Mouse (Mus musculus) megakaryocyte-erythroid progenitor cell, adult 5-6 weeks (primary cell): Measurements from ENCODE around the gene St6galnac1. TPM values are rescaled to one million over a fixed set of nuclear protein-coding genes. Genes with fewer than 3 reads are reported as not detected.
"Not testable (repeated sequence)": the region's sequence is repeated elsewhere in the genome, so short reads cannot be mapped to it uniquely, and the experiment has no call there.

Experiments used
- ATAC-seq: replicated peaks from 2 replicates; pipeline ENCODE4 v1.8.0; 2016; ENCODE audit warnings: mild to moderate bottlenecking, inconsistent platforms; ENCODE audit not compliant: severe bottlenecking, poor library complexity, low FRiP score, low TSS enrichment
- total RNA-seq, 2 experiments: library from RNA; stranded (forward) in 1 of 2; stranded (reverse) in 1 of 2; fragments of 200-1000, 215-1000 nt in 1 of 2; fragments of >200 nt in 1 of 2; fragmentation: Nextera tagmentation in 1 of 2; gene quantifications; 2 replicates each; pipeline ENCODE4 v1.2.3; 2014 to 2017

Gene St6galnac1
- total RNA-seq, 2 experiments from 2014 or later: not detected

DNA sequence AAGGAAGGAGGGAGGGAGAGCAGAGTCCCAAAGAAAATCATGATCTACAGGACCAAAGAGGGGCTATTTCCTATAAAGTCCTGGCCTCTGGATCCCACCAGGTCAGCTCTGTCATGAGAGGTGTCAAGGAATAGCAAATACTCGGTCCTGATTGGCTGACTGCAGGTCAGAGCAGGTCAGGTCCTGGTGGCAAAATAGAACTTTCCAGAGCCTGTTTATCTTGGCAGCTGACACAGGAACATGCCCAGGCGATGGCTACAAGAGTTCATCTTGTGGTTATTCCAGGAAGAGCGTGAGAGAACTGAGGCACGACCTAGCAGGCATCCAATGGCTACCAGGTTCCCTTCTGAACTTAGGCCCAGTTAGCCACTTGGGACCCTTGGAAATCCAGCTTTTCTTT, 42.8 kb downstream of the St6galnac1 start:
- no peak for ATAC-seq

DNA sequence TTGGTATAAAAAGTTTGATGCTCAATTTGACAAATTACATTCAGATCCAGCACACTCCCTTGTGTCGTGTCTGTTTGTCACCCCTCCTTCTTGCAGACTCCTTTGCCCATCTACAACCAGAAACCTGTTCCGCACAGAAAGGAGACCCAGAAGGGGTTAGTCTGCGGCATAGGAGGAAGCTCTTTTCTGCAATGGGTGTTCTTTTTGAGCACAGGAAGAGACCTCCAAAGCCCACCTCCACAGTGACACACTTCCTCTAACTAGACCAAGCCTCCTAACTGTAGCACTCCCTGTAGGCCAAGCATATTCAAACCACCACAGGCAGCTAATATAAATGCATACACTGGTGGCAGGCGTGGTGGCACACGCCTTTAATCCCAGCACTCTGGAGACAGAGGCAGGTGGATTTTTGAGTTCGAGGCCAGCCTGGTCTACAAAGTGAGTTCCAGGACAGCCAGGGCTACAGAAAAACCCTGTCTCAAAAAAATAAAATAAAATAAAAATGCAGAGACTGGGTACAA, 44.2 kb downstream of the St6galnac1 start:
- not testable (repeated sequence) for ATAC-seq

DNA sequence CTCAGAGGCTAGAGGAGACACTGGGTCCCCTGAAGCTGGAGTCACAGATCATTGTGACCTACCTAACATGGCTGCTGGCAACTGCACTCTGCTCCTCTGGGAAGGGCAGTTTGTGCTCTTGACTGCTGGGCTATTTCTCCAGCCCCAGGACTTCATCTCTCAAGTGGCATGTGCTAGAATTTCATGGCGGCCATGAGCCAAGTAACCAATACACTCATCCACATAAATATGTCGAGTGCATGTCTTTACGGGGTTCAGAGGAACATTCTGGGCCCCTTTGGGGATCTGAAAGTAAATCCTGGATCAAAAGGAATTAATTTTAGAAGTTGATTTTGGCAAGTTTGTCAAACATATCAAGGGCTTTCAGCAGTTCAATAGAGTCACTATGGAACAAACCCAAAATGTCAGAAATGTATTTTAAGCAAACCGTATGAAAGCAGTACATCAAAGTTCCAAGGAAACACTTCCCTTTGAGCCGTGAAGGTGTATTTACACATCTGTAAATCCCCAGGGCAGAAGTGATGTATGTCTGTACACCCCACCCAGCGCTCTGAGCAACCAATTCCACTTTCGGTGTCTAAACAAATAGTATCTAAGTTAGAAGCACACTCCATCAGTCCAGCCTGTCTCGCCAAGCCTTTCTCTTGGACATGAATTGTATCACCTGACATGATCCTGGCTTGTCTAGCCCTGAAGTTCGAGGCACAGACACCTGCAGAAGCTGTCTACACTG, 45.9 kb downstream of the St6galnac1 start:
- no peak for ATAC-seq

DNA sequence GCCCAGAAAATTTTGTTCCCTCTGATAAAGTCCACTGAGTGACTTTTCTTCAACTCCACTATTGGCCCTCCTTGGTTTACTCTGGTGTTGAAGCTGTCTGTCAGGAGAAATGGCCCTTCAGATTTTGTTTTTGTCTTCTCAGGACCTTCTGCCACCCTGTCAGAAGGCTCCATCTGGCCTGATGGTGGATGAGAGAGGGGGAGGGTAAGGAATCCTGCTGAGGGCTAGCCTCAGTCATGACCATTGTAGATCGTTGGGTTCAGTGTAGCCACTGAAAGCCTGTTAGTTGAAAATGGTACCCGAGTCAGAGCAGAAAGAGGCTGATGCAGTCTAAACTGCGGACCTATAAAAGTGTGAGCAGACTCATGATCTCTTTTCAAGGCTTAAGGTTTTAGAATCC, 49.2 kb downstream of the St6galnac1 start:
- no peak for ATAC-seq

DNA sequence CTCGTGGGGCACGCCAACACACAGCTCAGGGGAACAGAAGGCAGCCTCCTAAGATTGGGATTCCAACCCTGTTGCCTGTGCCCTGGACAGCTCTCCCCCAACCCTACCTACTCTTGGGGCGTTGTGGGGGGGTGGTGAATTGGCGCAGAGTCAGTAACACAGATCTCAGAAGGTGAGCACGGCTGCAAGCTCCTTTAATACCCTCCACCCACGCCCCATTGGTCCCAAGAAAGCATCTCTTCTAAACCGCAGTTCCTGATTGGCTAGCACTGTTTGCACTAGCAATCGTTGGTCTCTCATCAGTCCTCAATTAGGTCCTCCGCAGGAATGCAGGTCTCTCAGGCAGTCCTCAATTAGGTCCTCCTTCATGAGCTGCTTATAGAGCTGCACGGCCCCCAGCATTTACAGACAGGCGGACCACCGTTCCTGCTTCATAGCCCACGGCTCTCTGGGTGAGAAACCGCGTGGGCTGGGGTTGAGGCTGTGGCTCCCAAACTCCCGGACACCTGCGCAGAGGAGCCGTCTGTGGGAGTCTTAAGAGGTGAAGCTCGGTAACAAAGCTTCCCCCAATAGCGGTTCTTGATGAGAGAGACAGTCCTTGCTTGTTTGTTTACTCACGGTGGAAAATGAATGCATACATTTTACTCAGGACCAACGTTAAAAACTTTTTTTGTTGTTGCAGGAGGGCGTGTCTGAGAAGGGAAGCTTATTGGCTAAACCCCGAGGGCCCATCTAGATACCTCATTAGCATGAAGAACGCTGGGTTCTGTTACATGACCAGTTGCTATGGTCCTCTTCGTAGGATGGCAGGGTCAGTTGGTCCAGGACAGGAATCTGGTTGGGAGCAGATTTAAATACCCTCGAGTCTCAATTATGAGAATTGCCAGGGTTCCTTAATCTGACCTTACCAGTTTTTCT, 50.0 kb downstream of the St6galnac1 start:
- no peak for ATAC-seq

DNA sequence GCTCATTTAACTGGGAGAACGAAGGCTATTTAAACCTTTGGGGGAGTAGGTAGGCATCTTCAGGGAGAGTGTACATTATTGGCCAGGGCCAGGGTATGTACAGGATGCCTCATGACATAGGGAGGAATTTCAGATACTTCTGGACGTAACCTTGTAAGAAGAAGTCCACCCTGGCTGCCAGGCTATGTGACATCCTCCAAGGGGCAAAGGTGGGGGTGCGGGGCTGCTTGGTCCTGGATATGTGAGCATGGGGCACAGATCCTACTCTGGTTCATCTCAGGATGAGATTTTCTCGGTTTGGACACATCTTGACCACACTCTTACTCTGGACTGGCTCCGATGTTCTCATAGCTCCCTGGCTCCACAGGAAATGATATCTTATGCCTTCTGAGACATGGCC, 52.2 kb downstream of the St6galnac1 start:
- no peak for ATAC-seq

DNA sequence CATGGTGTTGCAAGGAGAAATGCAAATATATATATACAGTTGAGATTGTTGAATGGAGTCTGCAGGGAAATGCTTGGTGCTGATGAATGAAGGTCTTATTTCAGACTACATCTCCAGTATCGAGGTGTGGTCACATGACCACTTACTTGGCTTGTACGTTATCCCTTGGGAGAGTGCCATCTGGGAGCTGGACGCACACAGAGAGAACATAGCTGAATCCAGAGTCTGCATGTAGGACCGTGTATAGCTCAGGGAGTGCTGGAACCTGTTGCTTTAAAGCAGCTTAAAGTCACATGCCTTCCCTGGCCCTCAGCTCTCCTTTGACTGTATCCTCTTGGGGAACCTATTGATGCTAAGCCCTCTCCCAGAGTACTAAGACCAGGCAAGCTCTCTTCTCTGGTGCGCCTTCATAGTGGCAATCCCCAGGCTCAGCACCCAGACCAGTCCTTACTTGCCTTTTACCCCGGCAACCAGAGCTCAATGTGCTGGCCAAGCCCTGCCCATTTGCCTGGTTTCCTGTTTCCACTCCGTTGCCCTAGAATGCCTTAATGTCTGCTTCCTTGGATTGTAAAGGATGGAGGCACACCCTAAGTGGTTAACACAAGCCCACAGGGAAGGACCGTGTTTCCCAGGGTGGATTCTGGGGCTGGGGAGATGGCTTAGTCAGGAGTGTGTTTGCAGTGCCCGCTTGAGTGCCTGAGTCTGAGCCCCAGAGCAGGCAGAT, 53.6 kb downstream of the St6galnac1 start:
- ATAC-seq: no peak

DNA sequence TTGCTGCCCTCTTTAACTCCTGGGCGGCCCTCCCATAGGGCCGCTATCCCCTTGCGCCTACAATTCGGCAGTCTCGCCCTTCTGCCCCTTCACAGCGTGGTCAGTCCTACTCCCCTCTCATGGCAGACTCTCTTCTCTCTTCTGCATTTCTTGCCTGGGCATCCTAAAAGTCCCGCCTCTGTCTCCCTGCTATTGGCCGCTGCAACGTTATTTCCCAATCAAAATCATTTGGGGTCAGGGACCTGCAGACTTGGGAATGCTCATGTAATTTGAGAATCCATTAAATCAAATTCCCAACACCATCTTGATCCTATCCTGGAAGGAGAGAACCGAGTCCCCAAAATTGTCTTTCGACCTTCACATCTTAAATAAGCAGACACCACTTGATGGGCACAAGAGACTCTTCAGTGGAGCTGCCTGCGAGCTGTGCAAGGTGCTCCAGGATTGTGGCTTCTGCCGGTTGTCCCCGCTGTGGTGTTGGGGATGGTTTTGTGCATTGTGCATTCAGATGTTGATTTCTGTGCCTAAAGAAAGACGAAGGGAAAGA, 54.9 kb downstream of the St6galnac1 start:
- ATAC-seq: no peak

Other genes with a start within 250 kb of the St6galnac1 start
- 188 and 259 TPM in 2 replicates for gene Sphk1, start 244.6 kb downstream of the St6galnac1 start, total RNA-seq (2014; fragmentation: Nextera tagmentation)
- 119 and 168 TPM in 2 replicates for gene Sphk1, start 244.6 kb downstream of the St6galnac1 start, total RNA-seq (2017)
- 9.2 and 28.8 TPM in 2 replicates for gene Ube2o, start 194.1 kb downstream of the St6galnac1 start, total RNA-seq (2014; fragmentation: Nextera tagmentation)
- 4.6 and 22.6 TPM in 2 replicates for gene Ube2o, start 194.1 kb downstream of the St6galnac1 start, total RNA-seq (2017)
- gene Aanat, start 189.1 kb downstream of the St6galnac1 start, total RNA-seq (2014; fragmentation: Nextera tagmentation): not detected in 2 replicates
- gene Aanat, start 189.1 kb downstream of the St6galnac1 start, total RNA-seq (2017): not detected in 2 replicates
- gene Rhbdf2, start 148.5 kb downstream of the St6galnac1 start, total RNA-seq (2014; fragmentation: Nextera tagmentation): 4.1 and 6.1 TPM in 2 replicates
- 1.3 and 3.3 TPM in 2 replicates for gene Rhbdf2, start 148.5 kb downstream of the St6galnac1 start, total RNA-seq (2017)
- 2.1 TPM in 1 of 2 replicates, not detected in the other for gene Prcd, start 122.0 kb downstream of the St6galnac1 start, total RNA-seq (2014; fragmentation: Nextera tagmentation)
- gene Prcd, start 122.0 kb downstream of the St6galnac1 start, total RNA-seq (2017): not detected in 2 replicates
- gene Cygb, start 121.2 kb downstream of the St6galnac1 start, total RNA-seq (2014; fragmentation: Nextera tagmentation): not detected in 2 replicates
- not detected in 2 replicates for gene Cygb, start 121.2 kb downstream of the St6galnac1 start, total RNA-seq (2017)
- not detected in 2 replicates for gene Mxra7, start 52.5 kb upstream of the St6galnac1 start, total RNA-seq (2014; fragmentation: Nextera tagmentation)
- gene Mxra7, start 52.5 kb upstream of the St6galnac1 start, total RNA-seq (2017): 0.61 TPM in 1 of 2 replicates, not detected in the other
- gene Mettl23, start 67.8 kb upstream of the St6galnac1 start, total RNA-seq (2014; fragmentation: Nextera tagmentation): 53.6 and 58.8 TPM in 2 replicates
- 47.2 and 48.2 TPM in 2 replicates for gene Mettl23, start 67.8 kb upstream of the St6galnac1 start, total RNA-seq (2017)
- gene Jmjd6, start 67.9 kb upstream of the St6galnac1 start, total RNA-seq (2014; fragmentation: Nextera tagmentation): 50.7 and 56.7 TPM in 2 replicates
- 43.5 and 49.5 TPM in 2 replicates for gene Jmjd6, start 67.9 kb upstream of the St6galnac1 start, total RNA-seq (2017)
- gene Mfsd11, start 76.9 kb upstream of the St6galnac1 start, total RNA-seq (2014; fragmentation: Nextera tagmentation): 17.2 and 21.1 TPM in 2 replicates
- 7.2 and 20.1 TPM in 2 replicates for gene Mfsd11, start 76.9 kb upstream of the St6galnac1 start, total RNA-seq (2017)
- 740 and 930 TPM in 2 replicates for gene Srsf2, start 77.6 kb upstream of the St6galnac1 start, total RNA-seq (2014; fragmentation: Nextera tagmentation)
- 646 and 663 TPM in 2 replicates for gene Srsf2, start 77.6 kb upstream of the St6galnac1 start, total RNA-seq (2017)
- not detected in 2 replicates for gene Mgat5b, start 143.4 kb upstream of the St6galnac1 start, total RNA-seq (2014; fragmentation: Nextera tagmentation)
- not detected in 2 replicates for gene Mgat5b, start 143.4 kb upstream of the St6galnac1 start, total RNA-seq (2017)